In the genomic region with DNA sequence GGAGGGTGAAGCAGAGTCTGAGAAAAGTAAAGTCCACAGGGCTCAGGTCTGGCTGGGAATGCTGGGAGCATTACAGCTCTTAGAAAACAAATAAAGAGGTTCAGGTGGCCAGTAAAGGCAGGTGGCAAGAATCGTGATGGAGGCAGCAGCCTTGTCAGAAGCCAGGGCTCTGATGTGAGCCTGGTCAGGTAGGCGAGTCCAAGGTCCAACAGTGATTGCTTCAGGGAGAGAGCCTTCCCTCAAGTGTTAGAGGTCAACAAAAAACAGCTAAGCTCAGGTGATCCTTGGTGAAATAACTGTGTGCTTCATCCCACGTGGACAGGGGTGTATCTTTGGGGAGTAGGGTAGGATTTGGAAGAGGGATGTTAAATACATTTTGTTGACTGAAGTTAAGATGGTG, we compare ENCODE assay signal across 19 mouse cellular contexts.
DNase-seq lines count a peak whose midpoint lies in the region; ATAC-seq and TF ChIP-seq lines count a peak whose summit lies in the region.
"Had no signal": no experiment of that assay in that cellular context is flagged by ENCODE, and none has a peak within 500 bp of the region (broad histone marks: within the 10 kb centered on the region; RNA-seq: fewer than 3 reads in every experiment).

No protein-coding gene starts in this region.

- H3K4me3 ChIP-seq in kidney, embryonic 14.5 days (ENCODE audit: low read length): no peak overlapping the region
- no peak overlapping the region for H3K4me3 ChIP-seq in liver, embryonic 15.5 days (replicated peaks)
- H3K4me3 ChIP-seq in intestine, postnatal 0 days (ENCODE audit: low read depth, low read length): no peak overlapping the region
- H3K4me3 ChIP-seq: embryonic facial prominence, embryonic 10.5 days; forebrain, embryonic 13.5 days; heart, adult 2 months; heart, embryonic 15.5 days had no signal

- TF ChIP-seq CTCF in intestine, postnatal 0 days (IDR thresholded peaks at IDR 0.05; ENCODE audit: low read depth): no peak

- peak; percentile 27 to 30 for DNase-seq in kidney, adult 8-10 months
- DNase-seq in liver: no peak
- DNase-seq in yolk sac, embryonic 10.5 days (ENCODE audit: low spot score): peak; percentile 79
- DNase-seq in cerebellum, adult 11-12 months: no peak
- DNase-seq: adrenal gland, adult 2 months; adrenal gland, postnatal 25 days; cerebellum, adult 2 months; cerebellum, postnatal 10 days; forebrain, postnatal 0 days; gastrocnemius, postnatal 14 days; heart, adult 2 months; heart, postnatal 14 days had no signal

- H3K27me3 ChIP-seq in kidney, embryonic 14.5 days (ENCODE audit: control insufficient read depth, insufficient read depth, low read length): no peaks in the 10 kb centered on the region
- no peaks in the 10 kb centered on the region for H3K27me3 ChIP-seq in liver, embryonic 15.5 days
- no peaks in the 10 kb centered on the region for H3K27me3 ChIP-seq in intestine, postnatal 0 days (replicated peaks; ENCODE audit: control insufficient read depth, insufficient read depth, low read length)
- H3K27me3 ChIP-seq: forebrain, embryonic 13.5 days; heart, embryonic 15.5 days had no signal

- H3K4me1 ChIP-seq in kidney, embryonic 14.5 days (ENCODE audit: control insufficient read depth, insufficient read depth, low read length): no peaks in the 10 kb centered on the region
- H3K4me1 ChIP-seq in liver, embryonic 15.5 days (replicated peaks): no peaks in the 10 kb centered on the region; the same call in 1 of the 2 replicates
- H3K4me1 ChIP-seq in intestine, postnatal 0 days (replicated peaks; ENCODE audit: control insufficient read depth, insufficient read depth, low read length): peaks cover 6% of the 10 kb centered on the region; the same call in 1 of the 2 replicates
- H3K4me1 ChIP-seq: embryonic facial prominence, embryonic 10.5 days had no signal

- ATAC-seq in kidney, embryonic 14.5 days (ENCODE audit: low FRiP score, low TSS enrichment): no peak
- peak; percentile 31; the same call in 1 of the 2 replicates for ATAC-seq in liver, embryonic 15.5 days (ENCODE audit: insufficient read depth)
- peak; percentile 75 for ATAC-seq in intestine, postnatal 0 days
- ATAC-seq: forebrain, embryonic 13.5 days; forebrain, postnatal 0 days had no signal

- H3K9ac ChIP-seq in kidney, embryonic 14.5 days (ENCODE audit: low read depth, low read length): no peak overlapping the region
- no peak overlapping the region for H3K9ac ChIP-seq in liver, embryonic 15.5 days
- H3K9ac ChIP-seq in intestine, postnatal 0 days (ENCODE audit: low read depth, low read length): no peak overlapping the region
- H3K9ac ChIP-seq: forebrain, embryonic 13.5 days; forebrain, postnatal 0 days; heart, embryonic 15.5 days had no signal

- WGBS in kidney, embryonic 14.5 days: 82% methylated on average over 3 of the region's 3 CpGs
- WGBS in liver, embryonic 15.5 days (ENCODE audit: insufficient replicate concordance): 48% methylated on average over 3 of the region's 3 CpGs
- 46% methylated on average over 3 of the region's 3 CpGs for WGBS in intestine, postnatal 0 days

- H3K9me3 ChIP-seq in kidney, embryonic 14.5 days (ENCODE audit: control insufficient read depth, low read length): no peaks in the 10 kb centered on the region
- no peaks in the 10 kb centered on the region for H3K9me3 ChIP-seq in liver, embryonic 15.5 days (replicated peaks)
- no peaks in the 10 kb centered on the region for H3K9me3 ChIP-seq in intestine, postnatal 0 days (ENCODE audit: control insufficient read depth)
- H3K9me3 ChIP-seq: embryonic facial prominence, embryonic 10.5 days; forebrain, embryonic 13.5 days; heart, embryonic 15.5 days had no signal

- no peak overlapping the region for H3K4me2 ChIP-seq in kidney, embryonic 14.5 days (replicated peaks; ENCODE audit: low read depth, low read length)
- H3K4me2 ChIP-seq in liver, embryonic 15.5 days: no peak overlapping the region
- H3K4me2 ChIP-seq in intestine, postnatal 0 days (replicated peaks; ENCODE audit: low read depth): no peak overlapping the region
- H3K4me2 ChIP-seq: forebrain, embryonic 13.5 days; heart, embryonic 11.5 days; heart, embryonic 15.5 days had no signal

- H3K36me3 ChIP-seq in kidney, embryonic 14.5 days (ENCODE audit: control insufficient read depth, insufficient read depth, low read length): peaks cover 4% of the 10 kb centered on the region; the same call in 1 of the 2 replicates
- no peaks in the 10 kb centered on the region for H3K36me3 ChIP-seq in liver, embryonic 15.5 days (replicated peaks)
- no peaks in the 10 kb centered on the region for H3K36me3 ChIP-seq in intestine, postnatal 0 days (ENCODE audit: control insufficient read depth, insufficient read depth)

- H3K27ac ChIP-seq in kidney, embryonic 14.5 days (ENCODE audit: low read depth, low read length): no peak overlapping the region
- H3K27ac ChIP-seq in liver, embryonic 15.5 days (replicated peaks): no peak overlapping the region
- peak overlapping the region; percentile 35 for H3K27ac ChIP-seq in intestine, postnatal 0 days (ENCODE audit: low read depth, low read length)
- H3K27ac ChIP-seq: embryonic facial prominence, embryonic 10.5 days; forebrain, embryonic 13.5 days; heart, adult 2 months; heart, embryonic 15.5 days had no signal

Comparison
In these comparisons a context has a peak if more than half of its experiments do, and no peak if none do; other contexts are left out.
1. DNase-seq: peak in kidney, adult 8-10 months (2 of 2) and yolk sac, embryonic 10.5 days (single experiment); none in liver (single experiment) and cerebellum, adult 11-12 months (single experiment).